Mouse (Mus musculus) induced T-regulatory cell, adult 2 months (primary cell): ENCODE measurements around the gene Tmem234.

ENCODE experiments used
- DNase-seq: peaks from one replicate; pipeline ENCODE4 v3.0.0-alpha.2; 2012; ENCODE audit warnings: low read depth

Tmem234 gene

GRCm38 (mm10) chr4:129622120-129622802 lies 21.8 kb downstream of the Tmem234 start:
- no peak for DNase-seq

- DNase-seq = peak; percentile 39
Observed at GRCm38 (mm10) chr4:129622803-129623535, 22.5 kb downstream of the Tmem234 start.

GRCm38 (mm10) chr4:129623681-129624091 lies 23.2 kb downstream of the Tmem234 start, which contains the start of gene Ccdc28b:
Ccdc28b (minus strand) TSS chr4:129623947.
- DNase-seq = no peak

GRCm38 (mm10) chr4:129624281-129625028 lies 24.0 kb downstream of the Tmem234 start:
- DNase-seq = peak; percentile 96

GRCm38 (mm10) chr4:129625029-129625370 lies 24.5 kb downstream of the Tmem234 start:
- peak; percentile 86 for DNase-seq

GRCm38 (mm10) chr4:129625496-129625895 lies 25.0 kb downstream of the Tmem234 start:
- DNase-seq = no peak

GRCm38 (mm10) chr4:129626035-129626434 lies 25.6 kb downstream of the Tmem234 start:
- no peak for DNase-seq

GRCm38 (mm10) chr4:129630944-129631343 lies 30.5 kb downstream of the Tmem234 start:
- DNase-seq = no peak

GRCm38 (mm10) chr4:129631867-129632266 lies 31.4 kb downstream of the Tmem234 start:
- no peak for DNase-seq

- DNase-seq = no peak
Observed at GRCm38 (mm10) chr4:129633852-129634251, 33.4 kb downstream of the Tmem234 start.

- DNase-seq = no peak
Observed at GRCm38 (mm10) chr4:129639221-129639620, 38.8 kb downstream of the Tmem234 start.

- no peak for DNase-seq
Observed at GRCm38 (mm10) chr4:129640101-129640637, 39.7 kb downstream of the Tmem234 start.

GRCm38 (mm10) chr4:129640638-129641467 lies 40.4 kb downstream of the Tmem234 start, which contains the start of gene Txlna:
Txlna (minus strand) TSS chr4:129641065.
- DNase-seq = peak; percentile 97

- no peak for DNase-seq
Observed at GRCm38 (mm10) chr4:129641756-129642155, 41.3 kb downstream of the Tmem234 start.

- no peak for DNase-seq
Observed at GRCm38 (mm10) chr4:129645204-129645603, 44.7 kb downstream of the Tmem234 start.

- DNase-seq = no peak
Observed at GRCm38 (mm10) chr4:129648656-129649055, 48.2 kb downstream of the Tmem234 start.

GRCm38 (mm10) chr4:129650359-129650758 lies 49.9 kb downstream of the Tmem234 start:
- DNase-seq = no peak

- DNase-seq = no peak
Observed at GRCm38 (mm10) chr4:129654770-129655169, 54.3 kb downstream of the Tmem234 start.

GRCm38 (mm10) chr4:129661584-129661983 lies 61.1 kb downstream of the Tmem234 start:
- DNase-seq = no peak

- DNase-seq = peak; percentile 28
Observed at GRCm38 (mm10) chr4:129662255-129662813, 61.9 kb downstream of the Tmem234 start.

GRCm38 (mm10) chr4:129671491-129672082 lies 71.1 kb downstream of the Tmem234 start:
- peak; percentile 81 for DNase-seq
